Mouse (Mus musculus): Measurements from ENCODE around the gene Prg4. TPM values are rescaled to one million over a fixed set of nuclear protein-coding genes. Genes with fewer than 3 reads are reported as not detected.

Prg4 gene
- polyA plus RNA-seq, 1 experiment from 2014 or later, result 0.71 TPM

Other genes starting within 250 kb of the Prg4 start
- gene Pdc, start 146.7 kb downstream of the Prg4 start, polyA plus RNA-seq (2015; fragmentation: Nextera tagmentation; extraction: Ambion mirVana), result not detected in 2 replicates
- 115 and 118 TPM in 2 replicates for gene Tpr, start 73.3 kb downstream of the Prg4 start, polyA plus RNA-seq (2015; fragmentation: Nextera tagmentation; extraction: Ambion mirVana)
- 30.0 and 34.7 TPM in 2 replicates for gene Odr4, start 73.1 kb downstream of the Prg4 start, polyA plus RNA-seq (2015; fragmentation: Nextera tagmentation; extraction: Ambion mirVana)

All from heart, embryonic 16.5 days (tissue).